Comparison of ENCODE assay signal across 8 mouse cellular contexts in the genomic region with DNA sequence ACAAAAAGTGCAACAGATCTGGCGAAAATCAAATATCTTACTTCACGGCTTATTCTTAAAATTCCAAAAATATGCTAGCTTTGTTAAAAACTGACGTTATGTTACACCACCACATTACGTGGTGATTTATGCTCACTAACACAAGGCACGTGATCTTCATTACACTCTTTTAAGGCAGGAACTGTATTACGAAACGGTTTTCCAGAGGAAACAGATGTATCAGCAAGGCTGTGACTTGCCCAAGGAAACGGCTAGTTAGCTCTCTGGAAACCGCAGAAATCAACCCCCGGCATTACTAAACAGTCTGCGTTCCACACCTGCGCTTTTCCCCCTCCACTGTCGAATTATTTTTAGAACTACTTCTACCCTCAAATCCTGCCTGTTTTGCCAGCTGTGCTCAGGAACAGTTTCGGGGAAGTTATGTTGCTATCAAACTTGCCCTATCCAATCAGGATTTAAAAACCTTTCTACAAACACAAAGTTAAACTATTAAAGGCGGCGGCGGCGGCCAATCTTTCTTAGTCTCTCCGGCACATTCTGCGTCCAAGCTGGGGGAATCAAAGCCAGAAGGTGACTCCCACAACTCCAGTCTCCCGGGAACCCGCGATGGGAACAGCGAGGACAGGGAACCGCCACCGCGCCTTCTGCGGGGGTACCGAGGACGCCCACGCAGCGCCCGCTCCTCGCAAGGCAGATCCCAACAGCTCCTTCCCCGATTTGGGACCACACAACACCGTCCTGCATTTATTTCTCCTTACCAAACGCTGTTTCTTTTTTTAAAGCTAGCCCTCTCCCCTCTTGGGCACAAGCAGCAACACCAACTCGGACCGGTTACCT. TPM values are rescaled to one million over a fixed set of nuclear protein-coding genes. Genes with fewer than 3 reads are reported as not detected.
DNase-seq lines count a peak whose midpoint lies in the region; ATAC-seq and TF ChIP-seq lines count a peak whose summit lies in the region.

No protein-coding gene starts in this region.

- H3K36me3 ChIP-seq in lung, embryonic 14.5 days (ENCODE audit: insufficient read depth), result no peaks in the 10 kb centered on the region

- no peak for TF ChIP-seq POLR2A in cerebellum, adult 2 months (IDR thresholded peaks at IDR 0.05; ENCODE audit: borderline replicate concordance, insufficient read depth, low read length)

- no peaks in the 10 kb centered on the region for H3K4me1 ChIP-seq in cerebellum, adult 2 months (ENCODE audit: control insufficient read depth, insufficient read depth, low read length)
- H3K4me1 ChIP-seq in lung, embryonic 14.5 days (ENCODE audit: insufficient read depth), result peaks cover 7% of the 10 kb centered on the region; the same call in 1 of the 2 replicates

- peak overlapping the region; percentile 94 for H3K4me3 ChIP-seq in cerebellum, adult 2 months (replicated peaks; ENCODE audit: insufficient read depth, low read depth, low read length)
- peak overlapping the region; percentile 67 for H3K4me3 ChIP-seq in lung, embryonic 14.5 days (ENCODE audit: low read depth, low read length)

- TF ChIP-seq CTCF in cerebellum, adult 2 months (IDR thresholded peaks at IDR 0.05; ENCODE audit: borderline replicate concordance, insufficient read depth, low read depth, low read length), result no peak
- TF ChIP-seq CTCF in lung, embryonic 14.5 days (IDR thresholded peaks at IDR 0.05; ENCODE audit: low read depth), result no peak

- ATAC-seq in hematopoietic stem cell, adult 5-6 weeks (replicated peaks in 1 of 2; ENCODE audit: insufficient read depth in 1 of 2, low FRiP score in 2 of 2, low TSS enrichment in 1 of 2, low read depth in 1 of 2, poor library complexity in 2 of 2, severe bottlenecking in 2 of 2), result peak; percentile 74 to 79
- peak; percentile 29; the same call in 1 of the 2 replicates for ATAC-seq in lung, embryonic 14.5 days (ENCODE audit: insufficient read depth)
- ATAC-seq in neutrophil, adult 5-6 weeks (ENCODE audit: extremely low read depth, insufficient number of reproducible peaks, low FRiP score, poor library complexity, severe bottlenecking), result peak; percentile 30; the same call in 1 of the 2 replicates

- WGBS in cerebellum, adult 2 months, result under 1% methylated on average over 39 of the region's 39 CpGs
- under 1% methylated on average over 39 of the region's 39 CpGs for WGBS in lung, embryonic 14.5 days

- DNase-seq in Muller cell, postnatal 12 days (ENCODE audit: inconsistent ontology term), result peak; percentile 69
- peak; percentile 65 to 69 for DNase-seq in cerebellum, adult 2 months
- peak; percentile 59 for DNase-seq in forelimb bud, embryonic 11.5 days (ENCODE audit: low read depth, low spot score)
- peak; percentile 68 to 80 for DNase-seq in layer of hippocampus, adult 8-10 months (ENCODE audit: low spot score in 2 of 2)
- peak; percentile 85 for DNase-seq in lung, embryonic 14.5 days
- DNase-seq in thymus, postnatal 10 days (ENCODE audit: low spot score in 2 of 2), result peak; percentile 67 to 72

- peak overlapping the region; percentile 71 for H3K9ac ChIP-seq in lung, embryonic 14.5 days

- H3K4me2 ChIP-seq in lung, embryonic 14.5 days, result peak overlapping the region; percentile 80

- H3K9me3 ChIP-seq in lung, embryonic 14.5 days (ENCODE audit: low read depth, low read length), result no peaks in the 10 kb centered on the region

- H3K27ac ChIP-seq in cerebellum, adult 2 months (ENCODE audit: insufficient read depth, low read length), result peak overlapping the region; percentile 89
- peak overlapping the region; percentile 96 for H3K27ac ChIP-seq in lung, embryonic 14.5 days (ENCODE audit: low read depth)

- H3K27me3 ChIP-seq in cerebellum, adult 2 months (ENCODE audit: control insufficient read depth, insufficient read depth, low read length), result no peaks in the 10 kb centered on the region
- H3K27me3 ChIP-seq in lung, embryonic 14.5 days (ENCODE audit: insufficient read depth, low read length), result no peaks in the 10 kb centered on the region

RNA-seq across cellular contexts. Expression of gene Kansl1l, which starts 1.2 kb away (rescaled TPM):
- 10.4 and 11.9 TPM in 2 replicates for polyA plus RNA-seq in cerebellum, adult 2 months (2012; rRNA removed)
- total RNA-seq in hematopoietic stem cell, adult 5-6 weeks (2017), result 85.6 and 102 TPM in 2 replicates
- 10 to 100 TPM; 20.3 to 22.5 (median 20.9) TPM for total RNA-seq in layer of hippocampus, adult 8-10 months (2022)
- polyA plus RNA-seq in lung, embryonic 14.5 days (2014; fragmentation: Nextera tagmentation; extraction: Ambion mirVana), result 21.9 and 22.3 TPM in 2 replicates
- 44.1 and 50.0 TPM in 2 replicates for total RNA-seq in neutrophil, adult 5-6 weeks (2017)

RNA-seq across cellular contexts. Expression of gene Acadl, which starts 46.9 kb away (rescaled TPM):
- 37.5 and 38.2 TPM in 2 replicates for polyA plus RNA-seq in cerebellum, adult 2 months (2012; rRNA removed)
- total RNA-seq in hematopoietic stem cell, adult 5-6 weeks (2017), result 73.1 and 75.2 TPM in 2 replicates
- total RNA-seq in layer of hippocampus, adult 8-10 months (2022), result 10 to 100 TPM; 32.9 to 37.0 (median 33.7) TPM
- polyA plus RNA-seq in lung, embryonic 14.5 days (2014; fragmentation: Nextera tagmentation; extraction: Ambion mirVana), result 128 and 140 TPM in 2 replicates
- total RNA-seq in neutrophil, adult 5-6 weeks (2017), result 28.1 and 29.6 TPM in 2 replicates

Comparison
In these comparisons a context has a peak if more than half of its experiments do, and no peak if none do; other contexts are left out.
1. Peak in every context shown above with its lines: DNase-seq, ATAC-seq, H3K4me3 ChIP-seq and H3K27ac ChIP-seq.